Mouse (Mus musculus): ENCODE data around the gene Zglp1. TPM values are rescaled to one million over a fixed set of nuclear protein-coding genes. Genes with fewer than 3 reads are reported as not detected.

Zglp1 gene
- polyA plus RNA-seq (2015; fragmentation: Nextera tagmentation; extraction: Ambion mirVana): 0.78 and 1.6 TPM in 2 replicates

DNA sequence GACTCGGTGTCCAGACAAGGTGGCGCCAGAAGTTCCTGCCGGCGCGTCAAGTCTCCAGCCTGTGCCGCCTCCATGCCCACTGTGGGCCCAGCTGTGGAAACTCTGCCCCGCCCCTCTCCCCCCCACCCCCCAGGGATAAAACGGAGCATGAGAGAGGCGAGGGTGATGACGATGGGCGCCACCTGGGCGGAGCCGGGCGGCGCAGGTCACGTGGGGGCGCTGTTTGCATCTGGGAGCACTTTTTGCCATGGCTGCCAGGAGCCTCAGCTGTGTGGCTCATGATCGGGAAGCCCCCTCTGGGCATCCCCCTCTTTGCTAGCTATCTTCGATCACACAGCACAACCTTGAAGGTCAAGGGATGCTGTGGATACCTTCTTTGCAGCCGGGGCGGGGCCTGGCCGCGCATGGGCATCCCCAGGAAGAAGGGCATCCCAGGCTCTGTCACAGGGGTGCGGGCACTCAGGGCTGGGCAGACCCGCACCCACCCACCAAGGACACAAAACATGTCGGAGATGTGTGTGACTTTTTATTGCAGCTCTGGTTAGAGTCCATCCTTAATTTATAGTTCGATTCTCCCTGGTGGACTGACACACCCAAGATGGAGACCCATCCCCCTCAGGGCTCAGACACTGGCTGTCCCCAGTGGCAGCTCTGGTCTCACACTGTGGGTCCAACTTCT is at the start of gene Zglp1:
TSS of gene Zglp1 (minus strand) at position 88 of the 679 bp plus-strand sequence.
- peaks cover 22% of the 10 kb centered on the region for H3K36me3 ChIP-seq (ENCODE audit: control insufficient read depth, insufficient read depth, low read length)
- no peak for ATAC-seq

DNA sequence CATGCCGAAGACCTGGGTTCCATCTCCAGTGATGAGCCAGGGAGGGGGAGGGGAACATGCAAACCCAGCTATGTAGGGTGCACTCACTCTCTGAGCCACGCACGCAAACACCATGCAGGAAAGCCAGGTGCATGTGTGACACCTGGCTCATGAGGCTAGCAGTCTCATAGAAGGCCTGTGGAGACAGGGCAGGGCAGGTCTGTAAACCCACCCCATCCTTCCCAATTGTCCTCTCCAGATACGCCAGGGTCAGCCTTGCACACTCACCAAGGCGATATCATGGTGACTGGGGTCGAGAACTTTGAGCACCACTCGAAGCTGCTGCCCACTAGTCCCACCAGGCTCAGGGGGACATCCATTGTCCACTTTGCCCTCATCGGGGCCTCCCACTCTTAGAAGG is 48.2 kb upstream of the Zglp1 start:
- Histone ChIP-seq H3K9me3 (replicated peaks; ENCODE audit: control insufficient read depth, low read length, poor library complexity, severe bottlenecking) (no peaks in the 10 kb centered on the region), H3K4me3 (ENCODE audit: low read depth, low read length) (no peak overlapping the region), H3K27me3 (ENCODE audit: control insufficient read depth, insufficient read depth, low read depth, low read length) (no peaks in the 10 kb centered on the region), H3K4me1 (ENCODE audit: control insufficient read depth, insufficient read depth, low read length) (no peaks in the 10 kb centered on the region), H3K4me2 (ENCODE audit: low read length) (no peak overlapping the region), H3K9ac (ENCODE audit: low read depth, low read length) (no peak overlapping the region), H3K27ac (ENCODE audit: low read length) (no peak overlapping the region), H3K36me3 (ENCODE audit: control insufficient read depth, insufficient read depth, low read length) (peaks cover 6% of the 10 kb centered on the region; the same call in 1 of the 2 replicates)
- ATAC-seq: no peak
- WGBS: 89% methylated on average over 8 of the region's 8 CpGs

More for the DNA sequence above, at the start of gene Zglp1:
- H3K27ac ChIP-seq (ENCODE audit: low read length): no peak within 1 kb of the TSS
- peaks cover 6% of the 10 kb centered on the region for H3K4me1 ChIP-seq (ENCODE audit: control insufficient read depth, insufficient read depth, low read length)
- no peak within 1 kb of the TSS for H3K9ac ChIP-seq (ENCODE audit: low read depth, low read length)
- no peak within 1 kb of the TSS for H3K4me2 ChIP-seq (ENCODE audit: low read length)
- no peaks in the 10 kb centered on the region for H3K9me3 ChIP-seq (replicated peaks; ENCODE audit: control insufficient read depth, low read length, poor library complexity, severe bottlenecking)
- H3K4me3 ChIP-seq (ENCODE audit: low read depth, low read length): no peak within 1 kb of the TSS
- no peaks in the 10 kb centered on the region for H3K27me3 ChIP-seq (ENCODE audit: control insufficient read depth, insufficient read depth, low read depth, low read length)
- 88% methylated on average over 27 of the region's 27 CpGs for WGBS

DNA sequence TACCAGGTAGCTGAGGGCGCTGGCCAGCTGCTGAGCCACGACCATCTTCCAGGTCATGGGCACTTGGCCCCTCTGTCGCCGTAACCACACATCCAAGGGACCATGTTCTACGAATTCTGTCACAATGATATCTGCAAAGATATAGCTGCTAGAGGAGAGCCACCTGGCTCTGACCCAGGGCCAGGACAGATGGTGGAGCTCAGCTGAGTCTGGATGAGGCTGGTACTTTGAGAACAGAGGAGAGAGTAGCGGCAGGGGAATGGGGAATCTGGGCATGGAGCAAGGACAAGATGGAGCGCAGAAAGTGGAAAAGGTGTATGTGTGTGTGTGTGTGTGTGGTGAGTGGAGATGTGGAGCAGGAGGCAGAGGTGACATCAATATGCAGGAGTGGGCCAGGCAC is 47.3 kb upstream of the Zglp1 start:
- no peaks in the 10 kb centered on the region for H3K9me3 ChIP-seq (replicated peaks; ENCODE audit: control insufficient read depth, low read length, poor library complexity, severe bottlenecking)
- H3K4me2 ChIP-seq (ENCODE audit: low read length): no peak overlapping the region
- no peak overlapping the region for H3K4me3 ChIP-seq (ENCODE audit: low read depth, low read length)
- peaks cover 6% of the 10 kb centered on the region; the same call in 1 of the 2 replicates for H3K36me3 ChIP-seq (ENCODE audit: control insufficient read depth, insufficient read depth, low read length)
- no peaks in the 10 kb centered on the region for H3K27me3 ChIP-seq (ENCODE audit: control insufficient read depth, insufficient read depth, low read depth, low read length)
- no peak for ATAC-seq
- no peak overlapping the region for H3K27ac ChIP-seq (ENCODE audit: low read length)
- H3K9ac ChIP-seq (ENCODE audit: low read depth, low read length): no peak overlapping the region
- WGBS: 94% methylated on average over 7 of the region's 7 CpGs
- no peaks in the 10 kb centered on the region for H3K4me1 ChIP-seq (ENCODE audit: control insufficient read depth, insufficient read depth, low read length)

DNA sequence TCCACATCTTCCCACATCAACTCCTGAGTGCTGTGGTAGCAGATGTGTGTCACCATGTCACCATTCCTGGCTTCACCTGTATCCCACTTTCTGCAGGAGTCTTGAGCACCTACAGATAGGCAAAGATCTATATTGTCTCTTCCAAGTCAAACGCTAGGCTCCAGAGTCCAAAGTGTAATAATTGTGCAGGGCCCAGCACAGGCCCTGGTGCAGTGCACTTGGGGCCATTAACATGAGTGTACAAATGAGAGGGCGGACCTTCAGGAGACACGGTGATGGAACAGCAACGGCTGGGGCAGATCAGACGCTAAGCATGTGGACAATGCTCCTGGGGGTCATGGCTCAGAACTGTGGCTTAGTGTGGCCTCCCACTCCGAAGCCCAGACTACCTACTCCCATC is 46.9 kb upstream of the Zglp1 start:
- no peak for ATAC-seq

DNA sequence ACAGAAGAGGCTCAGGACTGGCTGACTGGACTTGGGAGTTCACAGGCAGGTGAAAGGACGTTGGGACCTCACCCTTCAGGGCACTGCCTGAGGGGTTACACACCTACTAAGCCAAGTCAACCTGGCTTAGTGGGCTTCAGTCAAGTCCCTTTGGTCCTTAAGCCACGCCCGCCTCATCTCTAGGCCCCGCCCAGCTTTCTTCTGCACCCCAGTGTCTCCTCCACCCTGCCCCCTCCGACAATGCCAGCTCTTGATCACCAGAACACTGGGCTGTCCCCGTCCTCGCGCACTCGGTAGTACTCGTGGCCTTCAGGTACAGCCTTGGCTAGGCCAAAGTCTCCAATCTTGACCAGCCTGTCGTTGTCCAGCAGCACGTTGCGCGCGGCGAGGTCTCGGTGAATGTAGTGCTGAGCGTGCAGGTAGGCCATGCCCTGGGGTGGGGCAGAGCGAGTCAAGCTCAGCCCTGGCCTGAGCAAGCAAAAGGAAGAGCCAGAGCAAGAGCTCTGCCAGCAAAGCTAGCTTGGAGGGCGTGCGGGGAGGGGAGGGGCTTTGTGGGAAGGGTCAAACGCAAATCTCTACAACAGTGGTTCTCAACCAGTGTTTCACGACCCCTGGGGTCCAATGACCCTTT is 40.8 kb upstream of the Zglp1 start:
- no peak overlapping the region for H3K4me2 ChIP-seq (ENCODE audit: low read length)
- no peak overlapping the region for H3K27ac ChIP-seq (ENCODE audit: low read length)
- H3K36me3 ChIP-seq (ENCODE audit: control insufficient read depth, insufficient read depth, low read length): no peaks in the 10 kb centered on the region
- no peak overlapping the region for H3K4me3 ChIP-seq (ENCODE audit: low read depth, low read length)
- no peaks in the 10 kb centered on the region for H3K4me1 ChIP-seq (ENCODE audit: control insufficient read depth, insufficient read depth, low read length)
- H3K9ac ChIP-seq (ENCODE audit: low read depth, low read length): no peak overlapping the region
- H3K9me3 ChIP-seq (replicated peaks; ENCODE audit: control insufficient read depth, low read length, poor library complexity, severe bottlenecking): no peaks in the 10 kb centered on the region
- no peaks in the 10 kb centered on the region for H3K27me3 ChIP-seq (ENCODE audit: control insufficient read depth, insufficient read depth, low read depth, low read length)
- WGBS: 44% methylated on average over 23 of the region's 23 CpGs
- ATAC-seq: no peak

More for the DNA sequence above, 46.9 kb upstream of the Zglp1 start:
- Histone ChIP-seq H3K4me2 (ENCODE audit: low read length) (no peak overlapping the region), H3K4me3 (ENCODE audit: low read depth, low read length) (no peak overlapping the region), H3K4me1 (ENCODE audit: control insufficient read depth, insufficient read depth, low read length) (no peaks in the 10 kb centered on the region), H3K36me3 (ENCODE audit: control insufficient read depth, insufficient read depth, low read length) (peaks cover 6% of the 10 kb centered on the region; the same call in 1 of the 2 replicates), H3K9ac (ENCODE audit: low read depth, low read length) (no peak overlapping the region), H3K27ac (ENCODE audit: low read length) (no peak overlapping the region), H3K9me3 (replicated peaks; ENCODE audit: control insufficient read depth, low read length, poor library complexity, severe bottlenecking) (no peaks in the 10 kb centered on the region), H3K27me3 (ENCODE audit: control insufficient read depth, insufficient read depth, low read depth, low read length) (no peaks in the 10 kb centered on the region)
- 93% methylated on average over 6 of the region's 6 CpGs for WGBS

DNA sequence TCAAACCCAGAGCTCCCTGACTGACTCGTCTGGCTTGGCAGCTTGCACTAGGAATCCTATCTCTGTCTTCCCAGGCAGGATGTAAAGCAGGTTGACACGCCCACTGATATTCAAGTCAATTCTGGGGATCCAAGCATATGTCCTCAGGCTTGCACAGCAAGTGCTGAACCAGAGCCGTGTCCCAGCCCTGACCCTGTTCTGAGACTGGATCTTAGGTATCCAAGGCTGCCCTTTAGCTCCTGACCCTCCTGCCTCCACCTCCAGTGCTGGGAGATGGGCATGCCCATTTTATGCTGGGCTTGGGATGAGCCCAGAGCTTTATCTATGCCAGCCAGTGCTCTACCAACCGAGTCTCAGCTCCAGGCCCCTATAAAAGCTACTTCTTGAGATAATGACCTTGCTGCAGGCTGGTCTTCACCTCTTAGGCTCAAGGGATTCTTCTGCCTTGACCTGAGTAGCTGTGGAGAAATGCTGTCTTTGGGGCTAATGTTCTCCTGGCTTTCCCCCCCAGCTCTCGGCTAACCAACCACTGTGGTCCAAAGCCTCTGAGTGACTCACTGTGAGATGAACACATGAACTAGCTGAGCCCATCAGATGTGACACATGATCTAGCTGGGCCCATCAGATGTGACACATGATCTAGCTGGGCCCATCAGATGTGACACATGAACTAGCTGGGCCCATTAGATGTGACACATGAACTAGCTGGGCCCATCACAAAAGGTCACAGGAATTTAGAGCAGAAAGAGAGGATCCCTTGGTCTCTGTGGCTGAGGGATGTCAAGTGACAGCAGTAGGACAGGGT is 39.1 kb upstream of the Zglp1 start:
- H3K27ac ChIP-seq (ENCODE audit: low read length): no peak overlapping the region
- ATAC-seq: no peak
- H3K4me1 ChIP-seq (ENCODE audit: control insufficient read depth, insufficient read depth, low read length): no peaks in the 10 kb centered on the region
- H3K36me3 ChIP-seq (ENCODE audit: control insufficient read depth, insufficient read depth, low read length): no peaks in the 10 kb centered on the region
- H3K4me3 ChIP-seq (ENCODE audit: low read depth, low read length): no peak overlapping the region
- no peak overlapping the region for H3K4me2 ChIP-seq (ENCODE audit: low read length)
- no peak overlapping the region for H3K9ac ChIP-seq (ENCODE audit: low read depth, low read length)
- 78% methylated on average over 5 of the region's 5 CpGs for WGBS
- H3K9me3 ChIP-seq (replicated peaks; ENCODE audit: control insufficient read depth, low read length, poor library complexity, severe bottlenecking): no peaks in the 10 kb centered on the region
- no peaks in the 10 kb centered on the region for H3K27me3 ChIP-seq (ENCODE audit: control insufficient read depth, insufficient read depth, low read depth, low read length)

DNA sequence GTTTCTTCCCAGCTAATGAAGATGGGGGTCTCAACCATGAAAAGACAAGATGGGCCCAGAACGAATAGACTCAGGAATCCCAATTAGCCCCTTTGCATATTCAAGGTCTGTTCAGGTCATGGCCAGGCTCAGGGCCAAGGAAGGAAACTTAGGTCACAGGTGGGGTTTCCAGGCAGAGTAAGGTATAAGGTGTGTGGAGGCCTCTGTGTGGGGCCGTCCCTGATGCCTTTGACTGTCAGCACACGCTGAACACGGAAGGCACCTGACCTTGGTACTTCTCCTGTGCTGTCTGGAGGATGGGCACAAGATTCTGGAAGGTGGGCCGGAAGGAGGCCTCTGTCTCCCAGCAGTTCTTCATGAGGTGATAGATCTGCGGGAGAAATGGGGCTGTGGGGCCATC is 37.9 kb upstream of the Zglp1 start:
- no peak for ATAC-seq
- WGBS: 89% methylated on average over 6 of the region's 6 CpGs
- no peak overlapping the region for H3K4me2 ChIP-seq (ENCODE audit: low read length)

DNA sequence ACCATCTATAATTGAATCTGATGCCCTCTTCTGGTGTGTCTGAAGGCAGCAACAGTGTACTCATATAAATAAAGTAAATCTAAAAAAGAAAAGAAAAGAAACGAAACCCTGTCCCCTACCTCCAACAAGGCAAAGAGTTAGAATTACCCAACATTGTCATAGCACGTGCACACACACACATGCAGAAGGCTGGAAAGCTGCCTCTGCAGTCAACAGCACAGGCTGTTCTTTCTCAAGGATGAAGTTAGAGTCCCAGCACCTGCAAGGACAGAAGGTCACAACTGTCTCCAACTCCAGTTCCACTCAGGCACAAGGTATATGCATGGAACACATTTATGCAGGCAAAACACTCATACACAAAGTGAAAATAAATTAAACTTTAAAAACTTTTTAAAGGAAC is 35.2 kb upstream of the Zglp1 start:
- 87% methylated on average over 2 of the region's 2 CpGs for WGBS
- Histone ChIP-seq H3K4me2 (ENCODE audit: low read length) (no peak overlapping the region), H3K9ac (ENCODE audit: low read depth, low read length) (no peak overlapping the region), H3K9me3 (replicated peaks; ENCODE audit: control insufficient read depth, low read length, poor library complexity, severe bottlenecking) (no peaks in the 10 kb centered on the region), H3K4me3 (ENCODE audit: low read depth, low read length) (no peak overlapping the region), H3K4me1 (ENCODE audit: control insufficient read depth, insufficient read depth, low read length) (no peaks in the 10 kb centered on the region), H3K36me3 (ENCODE audit: control insufficient read depth, insufficient read depth, low read length) (no peaks in the 10 kb centered on the region), H3K27me3 (ENCODE audit: control insufficient read depth, insufficient read depth, low read depth, low read length) (no peaks in the 10 kb centered on the region), H3K27ac (ENCODE audit: low read length) (no peak overlapping the region)
- no peak for ATAC-seq

More for the DNA sequence above, 37.9 kb upstream of the Zglp1 start:
- Histone ChIP-seq H3K36me3 (ENCODE audit: control insufficient read depth, insufficient read depth, low read length) (no peaks in the 10 kb centered on the region), H3K4me1 (ENCODE audit: control insufficient read depth, insufficient read depth, low read length) (no peaks in the 10 kb centered on the region), H3K27me3 (ENCODE audit: control insufficient read depth, insufficient read depth, low read depth, low read length) (no peaks in the 10 kb centered on the region), H3K4me3 (ENCODE audit: low read depth, low read length) (no peak overlapping the region), H3K9me3 (replicated peaks; ENCODE audit: control insufficient read depth, low read length, poor library complexity, severe bottlenecking) (no peaks in the 10 kb centered on the region), H3K27ac (ENCODE audit: low read length) (no peak overlapping the region), H3K9ac (ENCODE audit: low read depth, low read length) (no peak overlapping the region)
